Mouse (Mus musculus): Measurements from ENCODE around the gene Saysd1. TPM values are rescaled to one million over a fixed set of nuclear protein-coding genes. Genes with fewer than 3 reads are reported as not detected.

Saysd1 gene
- polyA plus RNA-seq, 1 experiment from 2014 or later: 15.8 TPM

Other genes starting within 250 kb of the Saysd1 start
- 52.1 and 55.7 TPM in 2 replicates for gene Gng2, start 160.9 kb downstream of the Saysd1 start, polyA plus RNA-seq (2015; fragmentation: Nextera tagmentation; extraction: Ambion mirVana)
- 9.5 TPM in 2 replicates for gene Kcnk5, start 43.3 kb upstream of the Saysd1 start, polyA plus RNA-seq (2015; fragmentation: Nextera tagmentation; extraction: Ambion mirVana)
- gene Kcnk16, start 130.7 kb upstream of the Saysd1 start, polyA plus RNA-seq (2015; fragmentation: Nextera tagmentation; extraction: Ambion mirVana): 6.0 and 11.0 TPM in 2 replicates
- 15.8 and 17.8 TPM in 2 replicates for gene Nudt13, start 156.2 kb upstream of the Saysd1 start, polyA plus RNA-seq (2015; fragmentation: Nextera tagmentation; extraction: Ambion mirVana)
- 44.1 and 45.9 TPM in 2 replicates for gene Ecd, start 209.6 kb upstream of the Saysd1 start, polyA plus RNA-seq (2015; fragmentation: Nextera tagmentation; extraction: Ambion mirVana)
- gene Fam149b, start 209.6 kb upstream of the Saysd1 start, polyA plus RNA-seq (2015; fragmentation: Nextera tagmentation; extraction: Ambion mirVana): 29.0 and 31.1 TPM in 2 replicates

Measured in intestine, embryonic 15.5 days (tissue).